Mouse (Mus musculus) adrenal gland, adult 2 months (tissue): ENCODE measurements at regions not wholly inside any gene's neighbourhood (a gene's known extent, or its start where the extent isn't known, plus 50 kb on each side); places are given as distances from the start of the nearest gene placed in this dataset.

Source experiments
- DNase-seq: peaks from one replicate; pipeline ENCODE4 v3.0.0; 2021

- DNase-seq: peak; percentile 6
These were observed 178.5 kb upstream of the Zfp64 start for GRCm38 (mm10) chr2:169133855-169134254.

GRCm38 (mm10) chr2:169125476-169125875, 170.1 kb upstream of the Zfp64 start:
- no peak for DNase-seq

GRCm38 (mm10) chr2:169122887-169123286, 167.5 kb upstream of the Zfp64 start:
- DNase-seq: no peak

- DNase-seq: no peak
These were observed 161.5 kb upstream of the Zfp64 start for GRCm38 (mm10) chr2:169116841-169117240.

GRCm38 (mm10) chr2:169109044-169109443, 153.7 kb upstream of the Zfp64 start:
- DNase-seq: no peak

GRCm38 (mm10) chr2:169108037-169108436, 152.7 kb upstream of the Zfp64 start:
- peak; percentile 20 for DNase-seq

GRCm38 (mm10) chr2:169101506-169102261, 146.3 kb upstream of the Zfp64 start:
- peak; percentile 20 for DNase-seq

- no peak for DNase-seq
These were observed 145.1 kb upstream of the Zfp64 start for GRCm38 (mm10) chr2:169100516-169100915.

GRCm38 (mm10) chr2:169099678-169100077, 144.3 kb upstream of the Zfp64 start:
- DNase-seq: no peak

- DNase-seq: no peak
These were observed 143.2 kb upstream of the Zfp64 start for GRCm38 (mm10) chr2:169098591-169098990.

GRCm38 (mm10) chr2:169094011-169094754, 138.8 kb upstream of the Zfp64 start:
- no peak for DNase-seq

GRCm38 (mm10) chr2:169090256-169090655, 134.9 kb upstream of the Zfp64 start:
- DNase-seq: no peak

GRCm38 (mm10) chr2:169088870-169089484, 133.6 kb upstream of the Zfp64 start:
- no peak for DNase-seq

- DNase-seq: no peak
These were observed 132.9 kb upstream of the Zfp64 start for GRCm38 (mm10) chr2:169088301-169088700.

GRCm38 (mm10) chr2:169071267-169071666, 115.9 kb upstream of the Zfp64 start:
- DNase-seq: no peak

GRCm38 (mm10) chr2:169065166-169065698, 109.8 kb upstream of the Zfp64 start:
- DNase-seq: no peak

- DNase-seq: peak; percentile 69
These were observed 106.1 kb upstream of the Zfp64 start for GRCm38 (mm10) chr2:169061520-169061919.

GRCm38 (mm10) chr2:169060495-169060894, 105.1 kb upstream of the Zfp64 start:
- peak; percentile 19 for DNase-seq

GRCm38 (mm10) chr2:169057831-169058230, 102.4 kb upstream of the Zfp64 start:
- no peak for DNase-seq

GRCm38 (mm10) chr2:169049947-169050346, 94.6 kb upstream of the Zfp64 start:
- no peak for DNase-seq

- DNase-seq: no peak
These were observed 86.4 kb upstream of the Zfp64 start for GRCm38 (mm10) chr2:169041748-169042147.

GRCm38 (mm10) chr2:169037975-169038374, 82.6 kb upstream of the Zfp64 start:
- no peak for DNase-seq

- DNase-seq: no peak
These were observed 82.1 kb upstream of the Zfp64 start for GRCm38 (mm10) chr2:169037519-169037918.
